Mouse (Mus musculus) urinary bladder, postnatal 36 days (tissue): ENCODE measurements around the gene Trim23.
"Not testable (repeated sequence)": the region's sequence is repeated elsewhere in the genome, so short reads cannot be mapped to it uniquely, and the experiment has no call there.

Experiments
- DNase-seq, 2 experiments: peaks; one replicate each; pipeline ENCODE4 v3.0.0; 2022; ENCODE audit warnings: low spot score in 2 of 2, mixed read lengths in 1 of 2

The Trim23 gene

DNA sequence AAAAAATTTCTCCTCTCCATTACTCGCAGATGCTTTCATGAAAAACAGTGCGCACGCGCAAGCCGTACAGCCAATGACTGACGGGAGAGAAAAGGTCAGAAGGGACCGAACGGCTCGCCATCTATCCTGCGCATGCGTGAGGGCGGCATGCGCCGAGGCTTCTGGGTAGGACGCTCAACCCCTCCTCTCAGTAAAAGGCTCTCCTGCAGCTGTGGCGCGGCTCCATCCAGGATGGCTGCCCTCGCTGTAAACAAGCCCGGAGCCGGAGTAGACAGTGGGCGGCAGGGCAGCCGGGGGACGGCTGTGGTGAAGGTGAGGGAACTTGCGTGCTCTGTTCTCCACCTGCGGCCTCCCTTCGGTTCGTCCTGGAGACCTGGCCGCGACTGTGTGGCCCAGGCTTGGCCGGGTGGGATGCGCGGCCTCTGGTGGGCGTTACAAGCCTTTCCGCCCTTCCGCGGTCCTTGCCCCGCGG is at the start of gene Trim23:
Trim23 (plus strand) TSS at position 148 of the 472 bp plus-strand sequence.
- DNase-seq = peak; percentile 89 to 97

DNA sequence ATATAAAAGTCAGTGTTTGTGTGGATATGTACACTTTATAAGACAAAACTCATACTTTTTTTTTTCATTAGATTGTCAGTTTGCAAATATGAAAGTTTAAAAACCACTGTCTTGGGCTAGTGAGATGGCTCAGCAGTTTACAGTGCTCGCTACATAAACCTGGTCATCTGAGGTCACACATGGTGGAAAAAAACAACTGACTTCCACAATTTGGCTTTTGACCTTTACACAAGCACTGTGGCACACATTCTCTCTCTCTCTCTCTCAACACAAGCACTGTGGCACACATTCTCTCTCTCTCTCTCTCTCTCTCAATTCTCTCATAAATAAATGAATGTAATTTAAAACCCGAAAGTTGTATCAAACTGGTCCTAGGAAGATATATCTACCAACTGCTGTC is 46.0 kb upstream of the Trim23 start:
- no peak for DNase-seq

DNA sequence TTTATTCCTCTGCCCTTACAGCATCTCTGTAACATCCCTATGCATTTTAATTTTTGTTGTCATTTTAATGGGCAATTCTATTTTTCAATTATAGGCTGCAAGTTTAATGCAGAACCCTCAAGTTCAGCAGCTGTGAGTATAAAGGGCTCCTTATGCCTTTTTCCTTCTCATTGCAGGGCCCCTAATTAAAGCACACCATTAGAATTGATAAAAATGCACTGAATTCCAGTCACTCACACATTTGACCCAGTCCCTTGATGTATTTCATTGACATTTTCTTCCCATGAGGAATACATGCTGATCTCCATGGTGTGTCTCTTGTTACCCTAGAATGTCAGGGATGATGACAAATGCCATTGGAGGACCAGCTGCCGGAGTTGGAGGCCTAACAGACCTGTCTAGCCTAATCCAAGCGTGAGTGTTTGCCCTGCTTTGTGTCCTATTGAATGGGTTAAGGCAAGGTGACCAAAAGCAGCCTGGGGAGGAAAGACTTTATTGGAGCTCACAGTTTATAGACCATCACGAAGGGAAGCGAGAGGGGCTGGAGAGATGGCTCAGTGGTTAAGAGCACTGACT is 44.0 kb upstream of the Trim23 start:
- no peak for DNase-seq

DNA sequence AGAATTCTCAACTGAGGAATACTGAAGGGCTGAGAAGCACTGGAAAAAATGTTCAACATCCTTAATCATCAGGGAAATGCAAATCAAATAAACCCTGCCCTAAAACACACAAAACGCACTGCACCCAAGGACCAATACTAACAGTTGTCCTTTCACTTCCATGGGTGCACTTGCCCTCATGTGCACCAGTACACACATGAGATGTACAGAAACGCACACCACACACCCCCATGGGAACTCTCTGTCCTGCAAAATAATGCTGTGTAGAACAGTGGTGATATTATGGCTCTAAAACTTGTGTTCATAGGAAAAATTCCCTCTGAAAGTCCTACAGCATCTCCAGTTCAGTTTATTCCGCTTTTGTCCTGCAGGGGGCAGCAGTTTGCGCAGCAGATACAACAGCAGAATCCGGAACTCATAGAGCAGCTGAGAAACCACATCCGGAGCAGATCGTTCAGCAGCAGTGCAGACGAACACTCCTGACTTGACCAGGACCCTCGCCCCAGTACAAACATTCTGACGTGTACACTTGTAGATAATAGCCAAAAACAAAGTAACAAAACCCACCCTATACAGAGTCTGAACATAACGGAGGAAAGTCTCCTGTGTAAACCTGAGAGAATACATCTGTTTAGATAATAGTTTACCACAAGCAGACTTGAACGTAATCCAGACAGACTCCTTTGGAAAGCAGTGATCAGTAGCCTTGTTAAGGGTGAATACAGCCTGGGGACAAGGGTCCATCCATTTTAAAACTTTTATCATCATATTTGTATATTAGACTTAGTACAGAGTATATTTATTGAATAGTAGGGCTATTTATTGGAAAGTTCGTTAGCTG is 39.0 kb upstream of the Trim23 start:
- peak; percentile 62 to 73 for DNase-seq

DNA sequence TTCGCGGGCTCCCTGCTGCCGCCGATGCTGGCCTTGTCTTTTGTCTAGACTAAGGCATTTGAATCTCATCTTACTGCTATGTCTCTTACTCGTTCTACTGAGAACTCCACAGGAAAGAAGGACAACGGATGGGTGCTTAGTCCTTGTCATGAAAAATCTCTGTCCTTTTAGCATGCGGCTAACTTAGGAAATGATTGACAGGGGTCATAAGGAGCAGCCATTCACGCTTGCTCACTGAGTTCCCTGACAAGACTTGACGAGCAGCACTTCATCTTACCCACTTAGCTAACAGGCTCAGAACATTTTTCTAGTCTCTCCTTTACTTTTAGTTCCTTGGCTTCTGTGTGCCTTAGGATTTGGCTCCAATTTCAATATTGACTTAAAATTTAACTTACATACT is 33.7 kb upstream of the Trim23 start:
- no peak for DNase-seq

DNA sequence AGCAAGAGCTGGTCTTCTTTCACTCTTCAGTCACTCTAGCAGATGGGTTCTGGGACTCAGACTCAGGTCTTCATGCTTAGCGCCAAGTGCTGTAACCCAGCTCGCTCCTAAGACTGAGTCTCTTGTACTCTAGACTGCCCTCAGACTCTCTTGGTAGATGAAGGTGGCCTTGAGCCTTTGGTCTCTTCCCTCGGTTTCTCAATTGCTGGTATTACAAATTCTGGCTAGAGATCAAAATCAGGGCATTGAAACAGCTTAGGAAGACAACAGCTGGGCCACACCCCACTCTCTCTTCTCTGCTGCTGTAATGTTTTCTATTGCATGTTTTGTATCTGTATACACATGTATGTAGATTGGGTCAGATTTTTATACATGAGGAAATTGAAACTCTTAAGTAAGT is 33.0 kb upstream of the Trim23 start:
- no peak for DNase-seq

DNA sequence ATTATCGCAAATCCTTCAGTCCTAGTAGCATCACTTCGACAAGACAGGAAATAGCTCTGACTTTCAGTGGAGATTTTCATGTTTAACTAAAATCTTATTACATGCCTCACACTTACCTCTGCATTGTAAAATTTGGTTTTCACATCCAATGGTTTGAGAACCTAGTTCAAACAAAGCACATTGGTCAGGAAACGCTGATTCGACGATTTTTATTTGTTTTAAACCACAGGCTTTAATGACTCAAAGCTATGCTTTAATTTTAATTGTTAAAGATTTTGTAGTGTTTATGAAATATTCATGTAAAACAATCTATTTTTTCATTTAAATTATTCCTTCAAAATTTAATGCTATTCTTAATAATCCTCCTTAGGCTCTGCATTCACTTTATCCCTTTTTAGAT is 24.4 kb upstream of the Trim23 start:
- no peak for DNase-seq

DNA sequence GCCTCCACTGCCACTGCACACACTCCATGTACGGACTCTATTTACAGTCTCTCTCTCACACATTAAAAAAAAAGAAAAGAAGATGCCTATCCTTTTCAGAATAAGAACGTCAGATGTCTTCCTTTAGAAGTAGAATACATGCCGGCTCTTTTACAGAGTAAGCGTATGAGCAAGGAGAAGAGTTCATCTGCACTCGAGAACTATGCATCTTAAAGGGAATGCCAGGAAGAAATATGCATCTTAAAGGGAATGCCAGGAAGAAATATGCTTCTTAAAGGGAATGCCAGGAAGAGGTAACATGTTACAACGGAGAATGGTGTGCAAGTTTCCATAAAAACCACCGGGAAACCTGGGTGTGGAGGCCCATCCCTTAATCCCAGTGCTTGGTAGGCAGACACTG is 23.5 kb upstream of the Trim23 start:
- DNase-seq = no peak

DNA sequence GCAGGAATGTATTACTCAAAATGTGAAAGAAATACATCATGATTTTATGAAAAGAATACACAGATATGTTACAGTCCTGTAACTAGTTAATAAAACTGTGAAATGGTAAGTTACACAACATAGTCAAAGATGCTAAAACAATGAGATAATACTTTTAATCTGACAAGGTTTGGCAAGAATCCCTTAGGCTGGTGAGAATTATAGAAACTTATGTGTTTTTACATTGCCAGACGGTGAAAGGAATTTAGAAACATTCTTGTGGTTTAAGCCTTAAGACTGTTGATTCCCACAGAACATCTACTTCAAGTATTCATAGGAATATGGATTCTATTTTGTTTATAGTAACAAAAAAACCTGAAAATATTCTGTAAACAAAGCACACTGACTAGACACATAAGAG is 22.9 kb upstream of the Trim23 start:
- DNase-seq = no peak

DNA sequence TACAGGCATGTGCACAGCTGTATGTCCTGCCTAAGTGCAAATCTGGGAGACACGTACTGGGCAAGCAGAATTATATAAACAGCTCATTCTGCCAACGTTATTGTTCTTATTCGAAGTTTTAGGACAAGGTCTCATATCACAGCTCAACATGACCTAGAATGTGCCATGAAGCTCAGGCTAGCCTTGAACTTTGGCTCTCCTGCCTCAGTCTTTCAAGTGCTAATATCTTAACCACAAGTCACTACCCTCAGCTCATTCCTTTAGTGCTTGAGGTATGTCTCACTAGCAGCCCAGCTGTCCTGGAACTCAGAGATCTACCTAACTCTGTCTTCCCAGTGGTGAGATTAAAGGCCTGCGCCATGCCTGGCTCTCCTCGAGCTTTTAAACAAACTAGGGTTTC is 6.9 kb upstream of the Trim23 start:
- DNase-seq = no peak

DNA sequence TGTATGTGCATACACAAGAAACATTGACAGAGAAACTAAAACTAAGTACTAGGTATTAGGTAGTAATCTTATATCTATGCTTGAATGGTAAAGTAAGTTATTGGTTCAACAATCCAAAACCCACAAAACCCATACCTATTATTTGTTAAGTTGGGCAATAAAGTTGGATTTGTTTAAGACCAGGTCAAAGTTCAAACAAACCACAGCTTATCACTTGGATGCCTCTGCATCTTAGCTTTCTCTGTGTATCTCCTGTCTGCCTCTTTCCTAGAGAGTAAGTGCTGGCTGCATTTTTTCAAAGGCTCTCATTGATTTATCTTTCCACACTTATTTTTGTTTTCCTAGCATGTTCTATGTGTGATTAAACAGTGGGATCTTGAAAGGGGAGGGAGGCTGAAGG is 6.1 kb upstream of the Trim23 start:
- no peak for DNase-seq

DNA sequence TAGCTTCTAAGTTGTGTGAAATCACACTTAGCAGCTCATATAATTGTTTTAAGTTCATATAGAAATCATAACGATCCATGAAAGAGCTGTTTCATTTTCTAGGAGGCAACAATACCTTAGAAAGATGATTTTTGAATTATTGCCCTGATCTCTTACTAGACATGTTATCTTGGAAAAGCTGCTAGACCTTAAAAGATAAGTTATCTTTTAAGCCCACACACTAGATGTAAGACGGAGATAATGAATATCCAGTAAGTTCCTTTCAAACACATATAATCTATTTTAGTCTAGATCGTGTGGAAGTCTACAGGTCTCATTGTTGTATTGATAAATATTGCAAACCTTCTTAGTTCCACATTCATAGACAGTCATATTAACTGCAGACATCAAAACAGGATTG is 1.7 kb upstream of the Trim23 start:
- no peak for DNase-seq

DNA sequence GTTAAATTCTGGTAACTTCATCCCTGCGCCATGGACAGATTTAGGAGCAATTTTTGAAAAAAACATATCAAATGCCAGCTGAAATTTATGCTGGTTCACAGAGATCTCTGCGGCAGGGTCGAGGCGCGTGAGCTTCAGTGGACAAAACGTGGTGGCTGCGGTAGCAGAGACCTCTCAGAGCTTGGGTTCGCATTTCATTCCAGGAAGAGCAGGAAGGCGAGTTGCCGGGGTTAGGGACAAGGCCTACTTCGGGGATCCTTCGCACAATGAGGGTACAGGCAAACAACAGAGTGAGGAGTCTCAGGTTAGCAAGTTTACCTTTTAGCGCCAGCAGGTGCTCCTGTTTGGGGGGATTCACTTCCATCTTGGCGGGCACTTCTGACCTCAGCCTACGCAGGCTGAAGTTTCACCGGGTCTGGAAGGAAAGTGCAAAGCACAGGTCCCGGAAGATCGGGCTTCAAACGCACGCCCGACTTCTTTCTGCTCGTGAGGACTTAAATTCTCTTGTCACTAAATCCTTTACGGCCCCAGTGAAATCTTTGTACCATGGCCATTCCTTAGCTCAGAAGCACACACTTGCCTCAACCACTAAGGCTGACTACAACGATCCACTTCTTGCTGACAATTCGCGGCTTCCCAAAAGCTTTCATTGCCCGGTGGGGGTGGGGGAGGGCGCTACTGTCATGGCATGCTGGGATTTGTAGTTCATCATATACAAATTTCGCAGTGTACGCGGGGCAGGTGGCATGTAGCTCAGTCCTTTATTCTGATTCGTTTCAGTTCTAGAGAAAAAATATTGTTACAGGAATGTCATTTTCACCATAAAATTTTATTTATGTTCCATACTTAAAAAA is 574 bp upstream of the Trim23 start, which contains the start of gene Trappc13:
Trappc13 (minus strand) TSS at position 674 of the 854 bp plus-strand sequence.
- peak in 1 of 2 experiments; percentile 80 for DNase-seq

DNA sequence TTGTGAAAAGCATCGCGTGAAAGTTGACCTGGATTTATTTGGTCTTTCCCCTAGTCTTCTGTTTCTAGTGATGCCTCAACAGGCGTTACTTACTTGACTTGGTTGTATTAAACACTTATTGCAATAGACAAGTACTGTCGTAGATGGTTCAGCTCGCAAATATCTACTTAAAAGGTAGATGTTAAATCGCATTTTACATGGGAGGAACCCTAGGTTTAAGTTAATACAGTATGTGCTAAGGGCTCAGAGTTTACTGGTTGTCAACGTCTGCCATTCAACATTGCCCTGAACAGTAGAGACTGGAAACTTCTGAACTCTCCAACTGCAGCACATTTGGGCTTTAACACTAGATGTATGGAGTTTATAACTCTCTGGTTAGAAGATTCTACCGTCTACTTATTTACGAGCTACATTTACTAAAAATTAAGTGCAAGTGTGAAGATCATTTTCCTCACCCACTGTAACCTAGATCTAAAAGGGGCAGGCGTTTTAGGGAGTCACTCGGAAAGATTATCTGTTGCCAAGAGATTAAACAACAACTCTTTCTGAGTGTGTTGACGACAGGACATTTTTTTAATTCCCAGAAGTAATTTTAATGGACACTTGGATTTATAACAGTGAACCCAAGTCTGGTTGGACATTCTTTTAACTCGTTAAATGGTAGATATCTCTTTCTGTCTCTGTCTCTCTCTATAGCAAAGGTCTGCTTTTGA is 735 bp downstream of the Trim23 start:
- DNase-seq = no peak

DNA sequence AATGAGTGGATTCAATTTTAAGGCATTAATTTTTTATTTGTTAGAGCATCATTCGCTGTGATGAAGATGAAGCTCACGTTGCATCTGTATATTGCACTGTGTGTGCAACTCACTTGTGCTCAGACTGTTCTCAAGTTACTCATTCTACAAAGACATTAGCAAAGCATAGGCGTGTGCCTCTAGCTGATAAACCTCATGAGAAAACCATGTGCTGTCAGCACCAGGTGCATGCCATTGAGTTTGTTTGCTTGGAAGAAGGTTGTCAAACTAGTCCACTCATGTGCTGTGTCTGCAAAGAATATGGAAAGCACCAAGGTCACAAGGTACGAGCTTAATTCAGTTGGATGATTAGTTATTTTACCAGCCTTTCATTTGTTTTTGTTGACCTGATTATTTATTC is 8.8 kb downstream of the Trim23 start:
- no peak for DNase-seq

DNA sequence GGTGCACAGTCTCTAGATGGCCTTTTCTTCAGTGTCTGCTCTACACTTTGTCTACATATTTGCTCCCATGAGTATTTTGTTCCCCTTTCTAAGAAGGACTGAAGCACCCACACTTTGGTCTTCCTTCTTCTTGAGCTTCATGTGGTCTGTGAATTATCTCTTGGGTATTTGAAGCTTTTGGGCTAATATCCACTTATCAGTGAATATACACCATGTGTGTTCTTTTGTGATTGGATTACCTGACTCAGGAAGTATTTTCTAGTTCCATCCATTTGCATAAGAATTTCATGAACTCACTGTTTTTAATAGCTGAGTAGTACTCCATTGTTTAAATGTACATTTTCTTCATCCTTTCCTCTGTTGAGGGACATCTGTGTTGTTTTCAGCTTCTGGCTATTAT is 17.3 kb downstream of the Trim23 start:
- not testable (repeated sequence) for DNase-seq

DNA sequence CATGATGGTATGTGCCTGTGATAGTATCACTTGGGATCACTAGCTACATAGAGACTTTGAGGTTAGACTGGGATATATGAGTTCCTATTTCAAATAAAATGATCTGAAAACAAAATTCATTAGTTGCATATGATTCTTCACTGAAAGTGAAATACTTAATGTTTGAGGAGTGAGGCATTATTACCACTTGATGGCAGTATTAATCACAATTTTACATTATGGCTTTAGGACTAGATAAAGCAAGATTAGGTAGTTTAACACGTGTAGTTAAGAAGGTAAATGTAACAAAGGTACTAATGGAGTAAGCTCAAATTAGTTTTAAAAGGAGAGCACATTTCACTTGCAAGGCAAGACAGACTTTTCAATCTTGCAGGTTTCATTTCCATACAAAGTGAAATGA is 25.7 kb downstream of the Trim23 start:
- DNase-seq = no peak

DNA sequence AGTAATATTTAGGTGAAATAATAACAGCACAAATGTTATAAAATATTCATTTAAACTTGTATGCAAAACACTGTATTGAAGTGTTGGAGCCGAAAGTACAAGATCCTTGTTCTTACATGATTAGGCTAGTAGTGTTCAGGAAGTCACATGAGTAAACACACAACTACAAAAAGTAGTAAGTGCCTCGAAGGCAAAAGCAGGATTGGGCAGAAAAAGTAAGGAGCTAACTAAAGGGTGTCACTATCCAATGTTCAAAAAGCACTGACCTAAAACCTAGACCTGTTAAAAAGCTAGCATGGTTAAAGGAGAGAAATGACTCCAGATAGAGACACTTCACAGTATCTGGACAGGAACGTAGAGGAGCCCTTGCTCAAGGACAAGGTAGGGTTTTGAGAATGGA is 48.9 kb downstream of the Trim23 start:
- no peak for DNase-seq

DNA sequence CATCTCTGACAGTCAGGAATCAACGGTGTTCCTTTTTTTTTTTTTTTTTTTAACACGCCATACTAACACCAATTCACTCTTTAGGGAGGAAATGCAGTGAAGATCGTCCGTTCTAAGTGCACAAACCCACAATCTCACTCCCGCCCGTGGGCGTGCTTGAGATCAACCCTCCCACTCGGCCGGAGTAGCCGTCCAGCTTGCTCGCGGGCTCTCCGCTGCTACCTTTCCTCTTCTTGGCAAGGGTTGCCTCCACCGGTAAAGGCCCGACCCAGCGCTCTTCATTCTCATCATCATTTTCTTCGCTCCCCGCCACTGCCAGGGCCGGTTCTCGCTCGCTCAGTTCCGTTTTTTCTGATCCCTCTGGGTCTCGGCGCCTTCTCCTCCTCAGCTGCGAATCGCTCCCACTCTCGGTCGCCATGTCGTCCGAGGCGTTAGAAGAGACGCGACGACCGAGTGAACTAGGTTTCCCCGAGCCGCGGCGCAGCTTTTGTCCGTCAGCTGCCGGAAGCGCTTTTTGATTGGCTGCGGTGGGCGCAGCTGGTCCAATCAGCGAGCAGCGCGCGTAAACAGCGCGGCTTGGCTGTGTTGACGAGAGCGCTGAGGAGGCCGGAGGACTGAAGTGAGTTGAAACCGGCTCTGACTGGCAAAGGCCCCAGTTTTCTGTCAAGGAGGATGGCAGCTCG is 49.9 kb downstream of the Trim23 start, which contains the start of the genes Cenpk and Ppwd1:
Cenpk (plus strand) TSS at position 228 of the 683 bp plus-strand sequence.
Ppwd1 (minus strand) TSS at position 460 of the 683 bp plus-strand sequence.
- peak; percentile 96 for DNase-seq

DNA sequence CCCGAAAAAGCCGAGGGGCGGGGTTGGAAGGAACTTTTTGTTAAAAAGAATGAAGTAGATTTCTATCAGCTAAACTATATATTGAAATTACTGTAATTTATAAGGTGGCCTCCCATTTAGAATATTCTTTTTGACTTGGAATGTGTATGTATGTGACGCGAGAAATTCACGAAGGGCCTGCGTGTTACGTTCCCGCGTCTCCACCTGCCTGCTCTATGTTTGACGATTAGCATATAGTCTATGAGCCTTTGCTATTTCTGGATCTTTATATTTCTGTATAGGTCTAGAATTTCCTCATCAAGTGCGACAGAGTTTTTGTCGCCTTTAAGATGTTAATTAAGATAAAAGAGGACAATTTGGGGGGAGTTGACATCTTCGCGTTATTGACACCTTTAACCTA is 50.6 kb downstream of the Trim23 start:
- DNase-seq = no peak
